Mouse (Mus musculus): Measurements from ENCODE around the gene Zfp518a.

DNA sequence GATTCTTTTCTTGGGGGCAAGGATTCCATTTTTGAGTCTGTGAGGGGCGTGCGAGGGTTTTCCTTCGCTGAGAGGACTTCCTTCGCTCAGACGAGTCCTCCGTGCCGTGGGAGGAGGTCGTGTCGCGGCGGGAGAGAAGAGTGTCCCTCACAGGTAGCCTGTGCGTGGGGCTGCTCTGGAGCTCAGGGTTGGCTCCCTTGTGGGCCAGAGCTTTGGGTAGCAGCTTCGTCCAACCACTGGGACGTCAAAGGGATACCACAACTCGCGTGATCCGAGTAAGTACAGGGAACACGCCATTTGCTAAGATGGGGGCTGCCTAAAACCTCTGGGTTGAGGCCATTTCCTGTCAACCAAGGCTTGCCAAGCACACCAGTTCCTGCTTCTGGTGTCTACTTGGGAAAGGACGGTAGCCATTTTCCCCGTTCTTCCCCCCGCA is 416 bp upstream of the Zfp518a start:
- TF ChIP-seq EP300 (IDR thresholded peaks at IDR 0.05) (no peak), CTCF (IDR thresholded peaks at IDR 0.05) (no peak; the same call in 1 of the 2 replicates)

Data from lung, postnatal 0 days (tissue).